Mouse (Mus musculus) forebrain, postnatal 0 days (tissue): ENCODE results near the gene Defa36. TPM values are rescaled to one million over a fixed set of nuclear protein-coding genes. Genes with fewer than 3 reads are reported as not detected.
"Not testable (repeated sequence)": the region's sequence is repeated elsewhere in the genome, so short reads cannot be mapped to it uniquely, and the experiment has no call there.

ENCODE experiments used
- ATAC-seq: fragments of 200-750 bp; cut with Nextera tagmentation; 2 replicates; pipeline ENCODE4 v1.8.0; 2017; ENCODE audit warnings: mild to moderate bottlenecking, moderate library complexity
- DNase-seq: peaks from one replicate; pipeline ENCODE4 v3.0.0-alpha.2; 2015
- H3K27ac ChIP-seq: fragments of 300-500 bp; sonication (generic); 2 replicates; pipeline ENCODE4 v1.5.1; 2014; ENCODE audit warnings: low read depth, mild to moderate bottlenecking, antibody characterized with exemption, low read length, moderate library complexity, mixed read lengths
- H3K27me3 ChIP-seq: fragments of 300-500 bp; sonication (generic); 2 replicates; pipeline ENCODE4 v1.6.1; 2014; ENCODE audit warnings: mild to moderate bottlenecking, low read length, mixed read lengths; ENCODE audit not compliant: insufficient read depth
- H3K36me3 ChIP-seq: fragments of 300-500 bp; sonication (generic); 2 replicates; pipeline ENCODE4 v1.6.1; 2014; ENCODE audit warnings: mild to moderate bottlenecking, moderate library complexity; ENCODE audit not compliant: insufficient read depth
- H3K4me1 ChIP-seq: fragments of 300-500 bp; sonication (generic); 2 replicates; pipeline ENCODE4 v1.6.1; 2014; ENCODE audit warnings: antibody characterized with exemption; ENCODE audit not compliant: insufficient read depth
- H3K4me2 ChIP-seq: fragments of 300-500 bp; sonication (generic); 2 replicates; pipeline ENCODE4 v1.6.1; 2014; ENCODE audit warnings: low read depth, mild to moderate bottlenecking, moderate library complexity
- H3K4me3 ChIP-seq: fragments of 300-500 bp; sonication (generic); 2 replicates; pipeline ENCODE4 v1.5.1; 2014; ENCODE audit warnings: low read depth, low read length, mixed read lengths
- H3K9ac ChIP-seq: fragments of 300-500 bp; sonication (generic); 2 replicates; pipeline ENCODE4 v1.6.1; 2014; ENCODE audit warnings: mild to moderate bottlenecking
- H3K9me3 ChIP-seq: fragments of 300-500 bp; sonication (generic); 2 replicates; pipeline ENCODE4 v1.6.1; 2016; ENCODE audit warnings: low read length
- WGBS: fragments of 180-500 bp; shearing (Covaris S2); extraction: QIAGEN DNeasy Blood & Tissue Kit; methylation state at CpG from one replicate; pipeline ENCODE4 v1.1.7; 2014; 5-methylcytosine and 5-hydroxymethylcytosine counted together
- polyA plus RNA-seq: library from polyadenylated mRNA; unstranded; fragments of >200 nt; fragmentation: Nextera tagmentation; extraction: Ambion mirVana; gene quantifications from 2 replicates; pipeline ENCODE4 v1.2.1, GENCODE M21; 2015
- total RNA-seq: library from RNA; depleted of rRNA; stranded (reverse); fragments of >200 nt; gene quantifications from 2 replicates; pipeline ENCODE4 v1.2.3, GENCODE M21; 2014; rRNA removed

Defa36 gene
- not detected in 2 replicates for total RNA-seq
- polyA plus RNA-seq = not detected in 2 replicates

DNA sequence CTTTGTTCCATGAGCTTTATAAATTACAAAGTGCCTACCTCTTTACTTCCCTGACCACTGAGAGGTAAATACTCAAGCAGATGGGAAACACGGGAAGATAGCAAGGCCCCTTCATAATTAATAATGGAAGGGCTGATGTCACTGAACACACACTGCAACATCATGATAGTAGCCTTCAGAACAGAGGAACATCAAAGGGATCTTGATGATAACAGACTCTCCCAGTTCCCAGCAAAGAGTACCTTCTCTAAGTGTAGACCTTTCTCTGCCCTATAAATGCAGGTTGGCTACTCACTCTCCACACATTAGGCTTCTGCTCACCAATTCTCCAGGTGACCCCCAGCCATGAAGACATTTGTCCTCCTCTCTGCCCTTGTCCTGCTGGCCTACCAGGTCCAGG lies at the start of gene Defa36:
Gene Defa36 (plus strand): TSS at position 301 of the 400 bp plus-strand sequence.
- H3K4me2 ChIP-seq, H3K27me3 ChIP-seq, H3K9ac ChIP-seq, H3K9me3 ChIP-seq, DNase-seq, ATAC-seq, H3K4me1 ChIP-seq, H3K4me3 ChIP-seq, H3K27ac ChIP-seq, H3K36me3 ChIP-seq: not testable (repeated sequence)
- WGBS = no CpG with 5 or more reads among the region's 1 CpGs

- H3K4me3 ChIP-seq, H3K36me3 ChIP-seq, H3K27me3 ChIP-seq, H3K9ac ChIP-seq, H3K9me3 ChIP-seq, H3K4me1 ChIP-seq, H3K27ac ChIP-seq, DNase-seq, H3K4me2 ChIP-seq, ATAC-seq: not testable (repeated sequence)
- no CpG with 5 or more reads among the region's 2 CpGs for WGBS
These were observed 49.0 kb upstream of the Defa36 start, which contains the start of gene Defa2 for GRCm38 (mm10) chr8:21378215-21378614. TSS of gene Defa2 (plus strand) at chr8:21378515.

DNA sequence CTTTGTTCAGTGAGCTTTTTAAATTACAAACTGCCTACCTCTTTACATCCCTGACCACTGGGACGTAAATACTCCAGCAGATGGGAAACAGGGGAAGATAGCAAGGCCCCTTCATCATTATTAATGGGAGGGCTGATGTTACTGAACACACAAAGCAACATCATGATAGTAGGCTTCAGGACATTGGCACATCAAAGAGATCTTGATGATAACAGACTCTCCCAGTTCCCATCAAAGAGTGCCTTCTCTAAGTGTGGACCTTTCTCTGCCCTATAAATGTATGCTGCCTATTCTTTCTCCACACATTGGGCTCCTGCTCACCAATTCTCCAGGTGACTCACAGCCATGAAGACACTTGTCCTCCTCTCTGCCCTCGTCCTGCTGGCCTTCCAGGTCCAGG lies 35.7 kb upstream of the Defa36 start, which contains the start of gene Defa33:
Gene Defa33 (plus strand): TSS at position 301 of the 400 bp plus-strand sequence.
- H3K27me3 ChIP-seq, ATAC-seq: not testable (repeated sequence)
- no CpG with 5 or more reads among the region's 2 CpGs for whole genome bisulfite sequencing

DNA sequence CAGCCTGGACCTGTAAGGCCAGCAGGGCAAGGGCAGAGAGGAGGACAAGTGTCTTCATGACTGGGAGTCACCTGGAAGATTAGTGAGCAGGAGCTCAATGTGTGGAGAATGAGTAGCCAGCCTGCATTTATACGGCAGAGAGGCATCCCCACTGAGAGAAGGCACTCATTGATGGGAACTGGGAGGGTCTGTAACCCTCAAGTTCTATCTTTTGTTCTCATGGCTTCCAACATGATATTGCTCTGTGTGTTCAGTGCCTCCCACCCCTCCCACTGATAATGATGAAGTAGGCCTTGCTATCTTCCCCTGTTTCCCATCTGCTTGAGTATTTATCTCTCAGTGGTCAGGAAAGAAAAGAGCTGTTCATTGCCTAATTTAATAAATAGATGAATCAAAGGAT lies 29.2 kb downstream of the Defa36 start, which contains the start of gene Gm7849:
Gene Gm7849 (minus strand): TSS at position 101 of the 400 bp plus-strand sequence.
- not testable (repeated sequence) for DNase-seq, H3K4me3 ChIP-seq, H3K4me1 ChIP-seq, H3K9ac ChIP-seq, H3K9me3 ChIP-seq, H3K36me3 ChIP-seq, H3K27ac ChIP-seq, H3K4me2 ChIP-seq, ATAC-seq, H3K27me3 ChIP-seq
- WGBS = no CpG with 5 or more reads among the region's 1 CpGs

More for the DNA sequence above, 35.7 kb upstream of the Defa36 start, which contains the start of gene Defa33:
- not testable (repeated sequence) for H3K36me3 ChIP-seq, H3K4me2 ChIP-seq, H3K9me3 ChIP-seq, H3K4me3 ChIP-seq, H3K9ac ChIP-seq, DNase-seq, H3K27ac ChIP-seq, H3K4me1 ChIP-seq

Other genes starting within 250 kb of the Defa36 start
- not detected in 2 replicates for gene Defa31, start 235.8 kb upstream of the Defa36 start, total RNA-seq
- not detected in 2 replicates for gene Defa31, start 235.8 kb upstream of the Defa36 start, polyA plus RNA-seq
- gene Gm15293, start 225.8 kb upstream of the Defa36 start, total RNA-seq = not detected in 2 replicates
- not detected in 2 replicates for gene Gm15293, start 225.8 kb upstream of the Defa36 start, polyA plus RNA-seq
- gene Gm15292, start 177.7 kb upstream of the Defa36 start, total RNA-seq = not detected in 2 replicates
- not detected in 2 replicates for gene Gm15292, start 177.7 kb upstream of the Defa36 start, polyA plus RNA-seq
- not detected in 2 replicates for gene Defa27, start 111.9 kb upstream of the Defa36 start, total RNA-seq
- gene Defa27, start 111.9 kb upstream of the Defa36 start, polyA plus RNA-seq = not detected in 2 replicates
- not detected in 2 replicates for gene Defa29, start 100.4 kb upstream of the Defa36 start, total RNA-seq
- not detected in 2 replicates for gene Defa29, start 100.4 kb upstream of the Defa36 start, polyA plus RNA-seq
- gene Defa2, start 48.9 kb upstream of the Defa36 start, total RNA-seq = not detected in 2 replicates
- not detected in 2 replicates for gene Defa2, start 48.9 kb upstream of the Defa36 start, polyA plus RNA-seq
- not detected in 2 replicates for gene Defa33, start 35.6 kb upstream of the Defa36 start, total RNA-seq
- gene Defa33, start 35.6 kb upstream of the Defa36 start, polyA plus RNA-seq = not detected in 2 replicates
- gene Gm7849, start 29.1 kb downstream of the Defa36 start, total RNA-seq = not detected in 2 replicates
- gene Gm7849, start 29.1 kb downstream of the Defa36 start, polyA plus RNA-seq = not detected in 2 replicates
- gene Defa20, start 81.8 kb downstream of the Defa36 start, total RNA-seq = not detected in 2 replicates
- not detected in 2 replicates for gene Defa20, start 81.8 kb downstream of the Defa36 start, polyA plus RNA-seq
- not detected in 2 replicates for gene Defa32, start 101.6 kb downstream of the Defa36 start, total RNA-seq
- gene Defa32, start 101.6 kb downstream of the Defa36 start, polyA plus RNA-seq = not detected in 2 replicates
- gene Defa37, start 138.0 kb downstream of the Defa36 start, total RNA-seq = not detected in 2 replicates
- gene Defa37, start 138.0 kb downstream of the Defa36 start, polyA plus RNA-seq = not detected in 2 replicates
- not detected in 2 replicates for gene Defa28, start 155.6 kb downstream of the Defa36 start, total RNA-seq
- gene Defa28, start 155.6 kb downstream of the Defa36 start, polyA plus RNA-seq = not detected in 2 replicates
- gene Gm7861, start 167.1 kb downstream of the Defa36 start, total RNA-seq = not detected in 2 replicates
- not detected in 2 replicates for gene Gm7861, start 167.1 kb downstream of the Defa36 start, polyA plus RNA-seq
- gene Defa26, start 190.8 kb downstream of the Defa36 start, total RNA-seq = not detected in 2 replicates
- gene Defa26, start 190.8 kb downstream of the Defa36 start, polyA plus RNA-seq = not detected in 2 replicates
- not detected in 2 replicates for gene Defa17, start 228.4 kb downstream of the Defa36 start, total RNA-seq
- gene Defa17, start 228.4 kb downstream of the Defa36 start, polyA plus RNA-seq = not detected in 2 replicates
- gene Defa34, start 238.4 kb downstream of the Defa36 start, total RNA-seq = not detected in 2 replicates
- gene Defa34, start 238.4 kb downstream of the Defa36 start, polyA plus RNA-seq = not detected in 2 replicates